Mouse (Mus musculus): ENCODE measurements around the gene Hist2h2ab. TPM values are rescaled to one million over a fixed set of nuclear protein-coding genes. Genes with fewer than 3 reads are reported as not detected.
"Not testable (repeated sequence)": the region's sequence is repeated elsewhere in the genome, so short reads cannot be mapped to it uniquely, and the experiment has no call there.

The Hist2h2ab gene
- polyA plus RNA-seq, 1 experiment from 2014 or later: 0.92 TPM

GRCm38 (mm10) chr3:96195616-96196313 is 23.9 kb upstream of the Hist2h2ab start:
- Histone ChIP-seq H3K4me3 (replicated peaks; ENCODE audit: low read length) (no peak overlapping the region), H3K4me2 (ENCODE audit: low read depth, low read length) (no peak overlapping the region), H3K9me3 (replicated peaks; ENCODE audit: control insufficient read depth, low read length) (no peaks in the 10 kb centered on the region), H3K36me3 (ENCODE audit: control insufficient read depth, insufficient read depth, low read length) (no peaks in the 10 kb centered on the region), H3K27ac (ENCODE audit: low read length) (no peak overlapping the region), H3K27me3 (ENCODE audit: control insufficient read depth, insufficient read depth, low read length) (no peaks in the 10 kb centered on the region), H3K9ac (ENCODE audit: low read length) (no peak overlapping the region), H3K4me1 (ENCODE audit: control insufficient read depth, insufficient read depth, low read length) (peaks cover 7% of the 10 kb centered on the region)
- WGBS: 90% methylated on average over 11 of the region's 11 CpGs
- no peak for ATAC-seq (ENCODE audit: insufficient read depth, low FRiP score)

GRCm38 (mm10) chr3:96196437-96197128 is 23.1 kb upstream of the Hist2h2ab start:
- 18% methylated on average over 27 of the region's 27 CpGs for WGBS
- Histone ChIP-seq H3K9ac (ENCODE audit: low read length) (peak overlapping the region; percentile 82), H3K36me3 (ENCODE audit: control insufficient read depth, insufficient read depth, low read length) (no peaks in the 10 kb centered on the region), H3K4me1 (ENCODE audit: control insufficient read depth, insufficient read depth, low read length) (peaks cover 7% of the 10 kb centered on the region), H3K4me3 (replicated peaks; ENCODE audit: low read length) (peak overlapping the region; percentile 79), H3K27me3 (ENCODE audit: control insufficient read depth, insufficient read depth, low read length) (no peaks in the 10 kb centered on the region), H3K4me2 (ENCODE audit: low read depth, low read length) (peak overlapping the region; percentile 99), H3K9me3 (replicated peaks; ENCODE audit: control insufficient read depth, low read length) (no peaks in the 10 kb centered on the region), H3K27ac (ENCODE audit: low read length) (peak overlapping the region; percentile 95)
- ATAC-seq (ENCODE audit: insufficient read depth, low FRiP score): no peak

- peak; percentile 93 for ATAC-seq (ENCODE audit: insufficient read depth, low FRiP score)
- H3K4me2 ChIP-seq (ENCODE audit: low read depth, low read length): peak overlapping the region; percentile 99
These were observed 22.4 kb upstream of the Hist2h2ab start for GRCm38 (mm10) chr3:96197129-96197749.

GRCm38 (mm10) chr3:96198181-96198580 is 21.5 kb upstream of the Hist2h2ab start:
- H3K4me2 ChIP-seq (ENCODE audit: low read depth, low read length): peak overlapping the region; percentile 99
- no peaks in the 10 kb centered on the region for H3K9me3 ChIP-seq (replicated peaks; ENCODE audit: control insufficient read depth, low read length)
- H3K4me3 ChIP-seq (replicated peaks; ENCODE audit: low read length): peak overlapping the region; percentile 79
- peak overlapping the region; percentile 33; the same call in 1 of the 2 replicates for H3K9ac ChIP-seq (ENCODE audit: low read length)
- H3K27me3 ChIP-seq (ENCODE audit: control insufficient read depth, insufficient read depth, low read length): no peaks in the 10 kb centered on the region
- 13% methylated on average over 6 of the region's 6 CpGs for WGBS
- peak; percentile 34; the same call in 1 of the 2 replicates for ATAC-seq (ENCODE audit: insufficient read depth, low FRiP score)
- peaks cover 7% of the 10 kb centered on the region for H3K4me1 ChIP-seq (ENCODE audit: control insufficient read depth, insufficient read depth, low read length)
- no peaks in the 10 kb centered on the region for H3K36me3 ChIP-seq (ENCODE audit: control insufficient read depth, insufficient read depth, low read length)
- H3K27ac ChIP-seq (ENCODE audit: low read length): peak overlapping the region; percentile 71

More at GRCm38 (mm10) chr3:96197129-96197749, 22.4 kb upstream of the Hist2h2ab start:
- WGBS: under 1% methylated on average over 50 of the region's 50 CpGs
- Histone ChIP-seq H3K4me1 (ENCODE audit: control insufficient read depth, insufficient read depth, low read length) (peaks cover 7% of the 10 kb centered on the region), H3K9me3 (replicated peaks; ENCODE audit: control insufficient read depth, low read length) (no peaks in the 10 kb centered on the region), H3K36me3 (ENCODE audit: control insufficient read depth, insufficient read depth, low read length) (no peaks in the 10 kb centered on the region), H3K9ac (ENCODE audit: low read length) (peak overlapping the region; percentile 82), H3K4me3 (replicated peaks; ENCODE audit: low read length) (peak overlapping the region; percentile 79), H3K27ac (ENCODE audit: low read length) (peak overlapping the region; percentile 95), H3K27me3 (ENCODE audit: control insufficient read depth, insufficient read depth, low read length) (no peaks in the 10 kb centered on the region)

- not testable (repeated sequence) for H3K9ac ChIP-seq (ENCODE audit: low read length); H3K27me3 ChIP-seq (ENCODE audit: control insufficient read depth, insufficient read depth, low read length); H3K9me3 ChIP-seq (replicated peaks; ENCODE audit: control insufficient read depth, low read length); H3K4me3 ChIP-seq (replicated peaks; ENCODE audit: low read length); ATAC-seq (ENCODE audit: insufficient read depth, low FRiP score); H3K27ac ChIP-seq (ENCODE audit: low read length); H3K36me3 ChIP-seq (ENCODE audit: control insufficient read depth, insufficient read depth, low read length); H3K4me1 ChIP-seq (ENCODE audit: control insufficient read depth, insufficient read depth, low read length)
- 26% methylated on average over 7 of the region's 8 CpGs for WGBS
- peak overlapping the region; percentile 99; the same call in 1 of the 2 replicates for H3K4me2 ChIP-seq (ENCODE audit: low read depth, low read length)
These were observed 20.9 kb upstream of the Hist2h2ab start for GRCm38 (mm10) chr3:96198601-96199251.

- Histone ChIP-seq H3K4me3 (replicated peaks; ENCODE audit: low read length) (no peak overlapping the region), H3K36me3 (ENCODE audit: control insufficient read depth, insufficient read depth, low read length) (no peaks in the 10 kb centered on the region), H3K9ac (ENCODE audit: low read length) (no peak overlapping the region), H3K4me2 (ENCODE audit: low read depth, low read length) (no peak overlapping the region), H3K4me1 (ENCODE audit: control insufficient read depth, insufficient read depth, low read length) (peaks cover 7% of the 10 kb centered on the region), H3K27ac (ENCODE audit: low read length) (no peak overlapping the region), H3K27me3 (ENCODE audit: control insufficient read depth, insufficient read depth, low read length) (no peaks in the 10 kb centered on the region), H3K9me3 (replicated peaks; ENCODE audit: control insufficient read depth, low read length) (no peaks in the 10 kb centered on the region)
- WGBS: 52% methylated on average over 2 of the region's 2 CpGs
- no peak for ATAC-seq (ENCODE audit: insufficient read depth, low FRiP score)
These were observed 19.9 kb upstream of the Hist2h2ab start for GRCm38 (mm10) chr3:96199731-96200130.

GRCm38 (mm10) chr3:96207819-96208218 is 11.8 kb upstream of the Hist2h2ab start:
- H3K9me3 ChIP-seq (replicated peaks; ENCODE audit: control insufficient read depth, low read length): no peaks in the 10 kb centered on the region
- no peak for ATAC-seq (ENCODE audit: insufficient read depth, low FRiP score)
- H3K4me3 ChIP-seq (replicated peaks; ENCODE audit: low read length): no peak overlapping the region
- no peaks in the 10 kb centered on the region for H3K27me3 ChIP-seq (ENCODE audit: control insufficient read depth, insufficient read depth, low read length)
- no peak overlapping the region for H3K9ac ChIP-seq (ENCODE audit: low read length)
- no peak overlapping the region for H3K27ac ChIP-seq (ENCODE audit: low read length)
- H3K4me2 ChIP-seq (ENCODE audit: low read depth, low read length): no peak overlapping the region
- H3K4me1 ChIP-seq (ENCODE audit: control insufficient read depth, insufficient read depth, low read length): no peaks in the 10 kb centered on the region
- H3K36me3 ChIP-seq (ENCODE audit: control insufficient read depth, insufficient read depth, low read length): no peaks in the 10 kb centered on the region
- WGBS: 62% methylated on average over 3 of the region's 3 CpGs

- Histone ChIP-seq H3K27me3 (ENCODE audit: control insufficient read depth, insufficient read depth, low read length) (no peaks in the 10 kb centered on the region), H3K4me3 (replicated peaks; ENCODE audit: low read length) (no peak overlapping the region), H3K9me3 (replicated peaks; ENCODE audit: control insufficient read depth, low read length) (no peaks in the 10 kb centered on the region), H3K4me1 (ENCODE audit: control insufficient read depth, insufficient read depth, low read length) (no peaks in the 10 kb centered on the region), H3K9ac (ENCODE audit: low read length) (no peak overlapping the region), H3K36me3 (ENCODE audit: control insufficient read depth, insufficient read depth, low read length) (no peaks in the 10 kb centered on the region), H3K27ac (ENCODE audit: low read length) (no peak overlapping the region), H3K4me2 (ENCODE audit: low read depth, low read length) (no peak overlapping the region)
- ATAC-seq (ENCODE audit: insufficient read depth, low FRiP score): no peak
- WGBS: 23% methylated on average over 15 of the region's 15 CpGs
These were observed 10.4 kb upstream of the Hist2h2ab start for GRCm38 (mm10) chr3:96209242-96209641.

Data from stomach, embryonic 16.5 days (tissue).